In genomic region chr2:21940797-21941487, GRCm38 (mm10) we compare ENCODE assay signal across 8 mouse cellular contexts.
DNase-seq lines count a peak whose midpoint lies in the region; ATAC-seq and TF ChIP-seq lines count a peak whose summit lies in the region.

No protein-coding gene starts in this region.

- ATAC-seq in liver, postnatal 0 days, result no peak

- no peaks in the 10 kb centered on the region for H3K9me3 ChIP-seq in liver, postnatal 0 days (ENCODE audit: low read length)

- no peak for TF ChIP-seq POLR2A in myocyte (IDR thresholded peaks at IDR 0.05; ENCODE audit: insufficient read length, low read depth)

- H3K4me3 ChIP-seq in liver, postnatal 0 days (ENCODE audit: low read depth, low read length), result no peak overlapping the region
- H3K4me3 ChIP-seq in myocyte, result no peak overlapping the region

- no peaks in the 10 kb centered on the region for H3K79me2 ChIP-seq in myocyte (ENCODE audit: control insufficient read depth, insufficient read depth)

- no peak overlapping the region for H3K9ac ChIP-seq in liver, postnatal 0 days (replicated peaks)

- no peak overlapping the region for H3K27ac ChIP-seq in liver, postnatal 0 days (ENCODE audit: low read depth)

- no peak overlapping the region for H3K4me2 ChIP-seq in liver, postnatal 0 days (ENCODE audit: low read depth, low read length)
- no peak overlapping the region for H3K4me2 ChIP-seq in myocyte (ENCODE audit: low read depth)

- H3K27me3 ChIP-seq in liver, postnatal 0 days (ENCODE audit: insufficient read depth, low read length), result no peaks in the 10 kb centered on the region
- no peaks in the 10 kb centered on the region for H3K27me3 ChIP-seq in myocyte (ENCODE audit: control insufficient read depth, insufficient read depth, insufficient read length)

- DNase-seq in cerebellum, adult 8-10 months, result peak; percentile 18
- no peak for DNase-seq in cerebellum, postnatal 4 days (ENCODE audit: low spot score in 2 of 2)
- DNase-seq in liver, postnatal 0 days, result no peak
- DNase-seq in liver, result no peak
- peak; percentile 38 for DNase-seq in embryo, embryonic 11.5 days (ENCODE audit: low read depth, low spot score)
- peak; percentile 17 to 26 for DNase-seq in kidney, postnatal 36 days
- DNase-seq in gastrocnemius, postnatal 10 days, result no peak

- TF ChIP-seq CTCF in liver, postnatal 0 days (IDR thresholded peaks at IDR 0.05; ENCODE audit: low read depth), result peak; percentile 63

- no peaks in the 10 kb centered on the region for H3K4me1 ChIP-seq in liver, postnatal 0 days (ENCODE audit: insufficient read depth)

- no peaks in the 10 kb centered on the region for H3K36me3 ChIP-seq in liver, postnatal 0 days (replicated peaks; ENCODE audit: insufficient read depth, low read length)
- no peaks in the 10 kb centered on the region for H3K36me3 ChIP-seq in myocyte (ENCODE audit: control insufficient read depth, insufficient read depth)

- WGBS in liver, postnatal 0 days (ENCODE audit: insufficient replicate concordance), result 40% methylated on average over 4 of the region's 4 CpGs

- TF ChIP-seq EP300 in liver, postnatal 0 days (IDR thresholded peaks at IDR 0.05; ENCODE audit: low read depth), result no peak

- no peak overlapping the region for H3ac ChIP-seq in myocyte (ENCODE audit: control insufficient read depth, insufficient read length)

TF ChIP-seq in myocyte, 11 proteins besides CTCF, POLR2A, EP300 and RAD21:
- TF ChIP-seq REST (IDR thresholded peaks at IDR 0.05; ENCODE audit: insufficient read depth, insufficient read length) (no peak), TCF3 (IDR thresholded peaks at IDR 0.05; ENCODE audit: insufficient read length, low read depth) (no peak), MAX (IDR thresholded peaks at IDR 0.05; ENCODE audit: low read depth) (no peak), E2F4 (IDR thresholded peaks at IDR 0.05; ENCODE audit: insufficient read depth) (no peak), USF1 (IDR thresholded peaks at IDR 0.05; ENCODE audit: low read depth) (peak; percentile 14), CEBPB (IDR thresholded peaks at IDR 0.05; ENCODE audit: insufficient read depth, poor library complexity, severe bottlenecking) (no peak), MYOG (IDR thresholded peaks at IDR 0.05; ENCODE audit: control insufficient read depth in 1 of 3, insufficient read depth in 1 of 3, insufficient read length in 2 of 3, low read depth in 2 of 3) (no peak)

Comparison
In these comparisons a context has a peak if more than half of its experiments do, and no peak if none do; other contexts are left out.
1. DNase-seq: peak in cerebellum, adult 8-10 months (single experiment), embryo, embryonic 11.5 days (single experiment) and kidney, postnatal 36 days (2 of 2); none in cerebellum, postnatal 4 days (0 of 2), liver, postnatal 0 days (single experiment), liver (single experiment) and gastrocnemius, postnatal 10 days (single experiment).